Mouse (Mus musculus) spleen, adult 12 weeks (tissue): Measurements from ENCODE around the gene Ndufb2.

ENCODE experiments used
- DNase-seq: peaks from one replicate; pipeline ENCODE4 v3.0.0; 2022; ENCODE audit warnings: low spot score

The Ndufb2 gene

DNA sequence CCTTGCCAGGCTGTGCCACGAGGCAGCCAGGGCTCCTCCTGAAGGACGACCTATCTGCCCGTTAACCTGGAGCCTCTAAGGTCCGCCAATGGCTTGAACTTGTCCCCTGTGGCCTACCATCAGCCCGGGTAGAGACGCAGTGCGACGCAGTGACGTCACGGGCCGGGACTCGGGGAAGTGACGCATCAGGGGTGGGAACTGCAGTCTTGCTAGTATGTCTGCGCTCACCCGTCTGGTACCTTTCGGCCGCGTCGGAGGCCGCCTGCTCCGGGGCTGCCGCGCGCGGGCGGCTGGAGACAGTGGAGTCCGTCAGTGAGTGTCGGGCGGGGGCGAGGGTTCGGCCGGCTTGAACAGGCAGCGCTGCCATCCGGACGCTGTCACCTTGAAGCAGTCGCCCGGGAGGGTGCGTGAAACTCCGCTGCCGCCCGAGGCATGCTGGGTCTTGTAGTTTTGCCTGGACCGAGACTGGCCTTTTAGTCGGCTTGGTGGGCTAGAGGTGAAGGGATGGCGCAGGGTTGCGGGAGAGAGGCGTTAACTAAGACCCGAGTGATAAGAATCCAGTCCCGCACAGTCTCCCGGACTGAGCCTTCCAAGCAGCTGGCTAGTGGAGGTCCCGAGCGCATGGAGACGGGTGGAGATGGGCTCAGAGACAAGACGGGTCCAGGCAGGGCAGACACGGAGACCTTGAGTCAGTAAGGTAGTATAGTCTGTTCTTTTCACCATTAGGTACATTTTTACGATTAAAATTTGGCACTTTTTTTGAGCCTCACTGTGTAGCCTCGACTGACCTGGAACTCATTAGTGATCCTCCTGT lies at the start of gene Ndufb2:
Gene Ndufb2 (plus strand): TSS at position 174 of the 814 bp plus-strand sequence.
- DNase-seq, result peak; percentile 93

DNA sequence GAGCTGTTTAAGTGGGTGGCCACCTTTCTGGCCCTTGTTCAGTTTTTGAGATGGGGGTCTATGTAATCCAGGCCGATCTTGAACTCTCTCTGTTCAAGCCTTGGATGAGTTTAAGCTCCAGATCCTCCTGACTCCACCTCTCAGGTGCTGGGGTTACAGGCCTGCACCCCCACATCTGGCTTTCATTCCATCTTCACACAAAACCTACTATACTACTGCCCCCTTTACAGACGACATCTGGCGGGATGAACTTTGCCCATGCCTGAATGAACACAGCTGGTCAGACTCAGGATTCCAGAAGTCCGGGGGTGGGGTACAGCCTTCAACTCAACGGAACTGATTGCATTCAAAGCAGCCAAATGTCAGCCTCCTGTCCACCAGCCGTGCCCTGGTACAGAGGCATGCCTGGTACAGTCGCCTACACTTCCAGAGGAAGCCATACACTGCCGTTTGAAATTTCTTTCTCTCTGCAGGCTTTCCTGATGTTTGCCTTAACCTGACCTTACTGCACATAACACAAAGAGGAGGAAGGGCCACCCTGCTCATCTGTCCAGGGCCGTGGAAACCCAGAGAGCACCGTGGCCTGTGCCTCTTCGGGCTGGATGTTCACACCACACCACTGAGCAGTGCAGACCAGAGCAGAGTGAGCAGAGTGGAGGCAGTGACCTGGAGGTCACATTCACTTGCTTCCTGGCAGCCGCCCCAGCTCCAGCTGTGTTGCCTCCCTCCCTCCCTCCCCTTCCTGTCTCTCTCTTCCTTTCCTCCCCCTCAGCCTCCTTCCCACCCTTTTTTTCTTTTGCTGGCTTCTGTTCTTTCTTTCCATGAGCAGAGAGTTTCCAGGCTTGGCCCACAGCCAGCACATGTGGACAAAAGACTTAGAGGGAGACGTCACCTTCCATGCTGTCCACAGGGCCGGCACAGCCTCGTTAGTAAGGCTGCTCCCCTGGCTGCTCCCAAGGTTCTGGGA lies 49.5 kb upstream of the Ndufb2 start:
- DNase-seq, result no peak

DNA sequence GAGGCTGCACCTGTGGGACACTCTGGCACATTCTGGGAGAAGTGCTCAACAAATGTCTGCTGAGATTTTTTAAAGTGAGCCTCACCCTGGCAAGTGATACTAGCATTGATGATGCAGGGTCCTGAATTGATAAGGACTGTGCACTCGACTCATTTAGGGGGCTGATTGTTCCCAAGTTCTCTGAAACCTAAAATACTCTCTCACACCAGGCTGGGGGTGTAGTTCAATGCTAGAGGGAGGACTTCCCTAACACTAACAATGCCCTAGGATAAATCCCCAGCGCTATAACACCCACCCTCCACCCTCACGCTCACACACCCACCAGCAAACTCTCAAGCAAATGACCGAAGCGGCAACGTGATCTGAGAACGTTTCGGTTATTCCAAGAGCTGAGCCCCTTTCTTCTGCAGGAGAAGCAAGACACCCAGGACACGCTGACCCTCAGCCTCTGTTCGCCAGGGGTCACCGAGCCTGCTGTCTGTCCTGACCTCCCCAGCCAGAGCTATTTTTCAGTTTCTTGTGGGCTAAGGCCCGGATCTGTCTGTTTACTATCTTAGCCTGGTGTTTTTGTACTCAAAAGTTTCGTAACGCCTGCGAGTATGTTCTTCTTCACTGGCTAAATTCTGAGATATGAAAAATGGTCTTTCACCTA lies 48.5 kb upstream of the Ndufb2 start:
- no peak for DNase-seq

DNA sequence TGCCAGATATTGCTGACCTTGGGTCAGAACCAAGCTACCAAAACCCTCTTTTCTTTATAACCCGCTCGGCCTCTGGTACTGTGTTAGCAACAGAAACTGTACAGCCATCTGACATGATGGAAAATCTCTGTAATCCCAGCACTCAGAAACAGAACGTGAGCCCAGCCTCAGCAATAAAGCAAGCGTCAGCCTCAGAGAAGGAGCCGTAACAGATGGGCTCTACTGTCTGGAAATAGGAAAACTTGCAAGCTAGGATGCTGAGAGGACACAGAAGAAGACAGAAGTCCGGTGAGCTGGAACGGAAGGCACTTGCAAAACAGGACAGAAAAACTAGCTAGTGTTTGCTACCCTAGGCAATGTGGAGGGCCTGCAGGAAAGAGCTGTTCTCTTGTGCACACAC lies 46.9 kb upstream of the Ndufb2 start:
- no peak for DNase-seq

DNA sequence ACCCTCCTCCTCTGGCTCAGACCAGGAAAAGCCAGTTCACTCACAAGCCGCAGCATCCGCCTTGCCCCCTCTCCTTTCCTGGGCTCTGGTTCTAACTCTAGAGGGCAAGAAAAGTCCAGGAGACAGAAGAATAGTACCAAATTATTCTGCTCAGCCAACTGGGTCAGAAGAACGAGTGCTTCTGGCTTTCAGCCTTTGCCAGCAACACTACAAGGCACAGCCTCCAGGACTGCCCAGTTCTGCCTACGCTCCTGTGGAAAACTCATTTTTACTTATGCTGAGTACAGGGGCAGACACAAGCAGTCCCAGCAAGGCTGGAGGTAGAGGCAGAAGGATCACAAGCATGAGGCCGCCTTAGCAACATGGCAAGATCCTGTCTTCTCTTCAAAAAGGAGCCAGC lies 44.3 kb upstream of the Ndufb2 start:
- no peak for DNase-seq

DNA sequence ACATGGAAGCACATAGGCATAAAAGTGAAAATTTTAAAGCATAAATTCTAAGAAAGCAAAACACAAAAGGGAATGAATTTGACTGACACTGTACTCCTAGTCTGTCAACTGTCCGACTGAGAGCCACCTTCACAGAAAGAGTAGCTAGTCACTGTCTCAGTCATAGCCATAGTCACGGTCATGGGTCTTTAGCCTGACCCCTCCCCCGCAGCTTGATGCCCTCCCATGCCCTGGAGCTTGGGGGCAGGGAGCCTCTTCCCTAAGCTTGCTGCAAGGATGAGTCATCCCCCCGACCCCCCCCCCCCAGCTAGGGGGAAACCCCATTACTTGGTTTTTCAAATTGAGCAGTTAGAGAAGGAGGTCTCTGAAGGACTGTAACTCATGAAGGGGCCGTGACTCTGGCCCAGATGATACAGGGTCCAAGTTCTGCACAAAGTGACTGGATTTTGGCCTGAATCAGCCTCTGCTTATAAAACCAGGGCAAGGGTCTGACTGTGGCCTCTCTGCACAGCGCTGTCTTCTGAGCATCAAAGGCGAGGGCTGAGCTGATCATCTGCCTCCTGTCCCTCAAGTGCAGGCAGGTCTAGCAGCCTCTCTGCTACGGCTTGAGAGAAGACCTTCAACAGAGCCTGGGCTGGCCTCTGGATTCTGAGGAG lies 40.3 kb upstream of the Ndufb2 start:
- no peak for DNase-seq

DNA sequence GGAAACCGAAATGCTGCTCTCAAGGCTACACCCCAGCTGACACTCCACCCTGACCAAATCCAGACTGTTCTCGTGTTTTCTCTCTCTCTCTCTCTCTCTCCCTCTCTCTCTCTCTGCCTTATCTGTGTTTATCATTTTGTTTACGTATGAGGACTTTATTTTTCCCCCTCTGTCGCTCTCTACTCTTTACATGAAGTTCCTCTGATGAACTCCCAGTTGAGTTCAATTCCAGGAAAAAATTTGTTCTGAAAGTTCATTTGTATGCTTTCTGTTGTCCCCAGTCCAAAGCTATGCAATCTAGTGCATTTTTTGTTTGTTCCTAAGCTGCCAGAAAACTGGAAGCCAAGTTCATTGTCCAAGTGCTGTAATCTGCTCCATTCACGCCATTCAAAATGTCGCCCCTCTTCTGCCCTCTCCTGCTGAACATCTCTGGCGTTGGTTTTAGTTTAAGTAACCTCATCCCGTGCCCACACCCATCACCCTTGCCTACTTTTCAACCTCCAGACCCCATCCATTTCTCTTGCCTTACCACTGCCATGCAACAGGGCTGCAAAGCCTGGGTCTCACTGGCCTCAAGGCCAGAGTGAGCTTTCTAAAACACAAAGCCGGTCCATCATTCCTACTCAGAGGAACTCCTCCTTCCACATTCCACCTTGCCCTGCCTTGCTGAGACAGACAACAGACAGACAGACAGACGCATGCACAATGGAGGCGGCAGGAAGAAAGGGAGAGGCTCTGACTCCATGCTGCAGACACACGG lies 37.3 kb upstream of the Ndufb2 start:
- no peak for DNase-seq

DNA sequence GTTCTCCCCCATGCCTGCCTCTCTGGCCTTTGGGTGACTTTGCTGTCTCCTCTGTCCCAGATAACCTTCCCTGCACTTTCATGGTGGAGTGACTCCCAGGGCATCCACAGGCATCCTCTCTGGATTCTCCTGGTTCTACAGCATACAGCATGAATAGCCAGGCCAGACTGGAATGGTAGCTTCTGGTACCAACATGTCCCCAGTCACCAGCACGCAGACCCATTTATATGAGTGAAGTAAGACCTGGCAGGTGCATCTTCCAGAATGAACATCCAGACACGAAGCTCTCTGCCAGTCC lies 36.8 kb upstream of the Ndufb2 start:
- DNase-seq, result no peak

DNA sequence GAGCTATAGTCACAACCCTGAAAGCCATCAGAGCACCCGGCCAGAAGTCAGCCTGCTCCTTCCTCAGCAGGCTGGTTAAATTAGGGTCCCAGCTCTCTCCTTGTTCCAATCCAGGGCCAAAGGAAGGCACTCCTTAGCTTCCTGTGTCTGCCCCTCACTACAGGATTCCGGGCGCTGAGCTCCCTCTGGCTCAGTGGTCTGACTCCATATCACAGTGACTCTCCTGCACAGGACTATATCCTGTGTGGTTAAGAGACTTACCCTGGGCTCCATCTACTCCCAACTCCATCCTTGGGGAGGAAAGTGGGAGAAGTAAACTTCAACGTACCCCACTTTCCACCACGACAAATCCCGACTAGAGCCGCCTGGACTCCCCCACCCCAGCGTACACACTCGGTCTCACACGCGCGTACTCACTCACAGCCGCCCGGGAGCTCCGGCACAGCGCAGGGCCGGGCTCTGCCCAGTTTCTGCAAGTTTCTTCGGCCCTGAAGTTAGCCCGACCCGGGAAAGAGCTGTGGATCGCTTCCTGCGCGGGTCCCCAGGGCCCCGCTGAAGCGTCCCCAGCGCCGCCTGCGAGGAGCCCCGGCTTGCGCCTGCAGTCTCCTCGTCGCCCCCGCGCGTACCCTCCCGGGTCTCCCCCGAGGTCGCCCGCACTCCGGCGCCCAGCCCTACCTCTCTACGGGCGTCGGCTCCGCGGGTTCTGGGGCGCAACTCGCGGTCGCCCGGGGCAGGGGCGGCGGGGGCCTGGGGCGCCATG lies 35.3 kb upstream of the Ndufb2 start:
- no peak for DNase-seq

DNA sequence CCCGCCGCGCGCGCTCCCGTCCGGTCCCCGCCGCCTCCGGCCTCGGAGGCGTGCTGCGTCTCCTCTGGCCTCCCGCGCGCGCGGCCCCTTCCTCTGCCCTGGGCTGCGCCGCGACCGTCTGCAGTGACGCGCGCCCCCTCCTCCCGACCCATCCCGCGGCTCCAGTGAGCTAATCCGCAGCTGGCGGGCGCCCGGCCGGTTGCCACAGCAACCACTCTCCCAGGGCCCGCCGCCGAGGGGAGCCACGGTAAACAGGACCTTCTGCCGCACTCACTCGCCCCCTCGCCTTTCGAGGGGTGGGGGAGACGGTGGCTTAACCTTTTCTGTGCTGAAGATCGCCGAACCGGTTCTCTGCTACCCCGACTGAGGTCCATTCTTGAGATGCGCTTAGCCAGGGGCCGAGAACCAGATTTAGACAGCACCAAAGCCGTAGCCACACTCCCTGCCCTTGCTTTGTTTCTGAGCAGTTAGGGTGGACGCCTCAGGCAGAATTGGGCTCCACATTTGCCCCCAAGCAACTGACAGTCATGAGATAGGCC lies 34.6 kb upstream of the Ndufb2 start, which contains the start of gene Dennd2a:
Gene Dennd2a (minus strand): TSS at position 145 of the 539 bp plus-strand sequence.
- DNase-seq, result no peak

DNA sequence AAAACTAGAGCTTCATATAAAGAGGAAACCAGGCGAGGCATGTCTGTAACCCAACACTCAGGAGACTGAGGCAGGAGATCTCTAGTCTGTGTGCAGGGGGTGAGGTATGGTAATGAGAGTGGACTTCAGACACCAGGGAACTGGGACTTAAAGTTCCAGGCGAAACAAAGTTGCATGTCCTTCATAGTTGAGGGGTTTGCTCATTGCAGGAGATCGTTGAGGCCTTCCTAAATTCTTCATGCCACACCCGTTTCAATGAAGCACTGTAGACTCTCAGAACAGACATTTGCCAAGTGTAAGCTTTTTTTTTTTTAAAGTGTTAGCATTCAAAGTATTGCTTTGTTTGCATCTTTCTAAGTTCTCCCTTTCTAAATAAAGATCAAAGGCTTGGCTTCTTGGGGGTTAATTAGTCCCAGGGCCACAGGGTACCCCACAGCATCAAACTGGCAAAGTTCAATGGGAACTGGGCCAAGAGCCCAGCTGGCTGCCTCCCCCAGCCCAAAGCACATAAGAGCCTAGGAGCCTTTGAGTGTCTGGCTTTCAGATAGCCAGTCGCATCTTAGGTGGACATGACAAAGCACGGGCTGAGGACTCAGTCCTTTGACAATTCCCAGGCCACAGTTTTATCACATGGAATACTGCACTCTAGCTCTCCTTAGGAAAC lies 33.0 kb upstream of the Ndufb2 start:
- DNase-seq, result no peak

DNA sequence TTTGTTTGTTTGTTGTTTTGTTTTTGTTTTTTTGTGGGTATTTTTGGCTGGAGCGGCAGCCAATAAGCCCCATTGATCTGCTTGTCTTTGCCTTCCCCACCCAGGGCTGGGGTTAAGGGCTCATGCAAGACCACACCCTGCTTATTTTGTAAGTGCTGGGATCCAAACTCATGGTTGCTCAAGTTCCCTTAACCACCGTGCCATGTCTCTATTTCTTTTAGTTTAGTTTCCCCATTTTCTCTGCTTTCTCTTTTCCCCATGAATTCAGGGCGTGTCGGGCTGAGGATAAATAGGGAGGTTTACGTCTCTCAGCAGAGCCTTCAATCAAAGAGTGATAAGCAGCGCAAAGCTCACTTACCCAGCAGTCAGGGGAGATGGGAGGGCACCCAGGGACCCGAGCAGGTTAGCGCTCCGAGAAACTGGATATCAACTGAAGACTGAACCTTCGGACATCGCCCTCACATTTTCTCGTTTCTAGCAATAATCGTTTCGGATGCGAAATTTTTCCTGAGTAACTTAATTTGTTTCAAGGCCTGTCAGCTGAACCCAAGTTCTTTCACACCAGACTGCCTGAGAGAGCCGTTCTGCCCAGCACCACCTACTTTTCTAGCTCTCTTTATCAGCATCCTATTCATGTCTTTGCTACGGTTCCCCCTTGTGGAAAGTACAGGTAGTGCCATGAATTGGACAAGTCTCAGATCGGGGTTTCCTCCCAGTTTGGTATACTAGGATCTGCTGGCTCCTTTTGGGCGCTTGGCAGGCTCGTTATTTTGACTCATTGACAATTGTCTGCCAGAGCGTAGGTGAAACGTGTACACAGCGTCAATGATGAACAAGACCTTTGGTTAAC lies 30.0 kb upstream of the Ndufb2 start:
- DNase-seq, result peak; percentile 51

DNA sequence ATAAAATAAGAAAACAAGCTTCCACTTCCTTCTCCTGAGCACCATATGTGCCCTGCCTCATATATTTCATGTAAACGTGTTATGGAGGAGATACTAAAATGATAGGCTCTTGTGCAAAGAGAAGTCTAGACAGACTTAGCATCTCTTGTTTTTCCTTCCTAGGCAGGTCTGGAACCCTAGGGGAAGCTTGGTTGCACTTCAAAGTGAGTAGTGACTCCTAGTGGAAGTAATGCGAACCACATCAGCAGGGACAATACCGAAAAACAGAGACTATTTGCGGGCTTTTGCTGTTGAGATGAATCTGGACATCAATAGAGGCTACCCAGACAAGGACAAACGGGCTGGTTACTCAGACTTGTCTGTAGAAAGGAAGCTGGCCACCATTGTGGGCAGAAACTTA lies 24.8 kb upstream of the Ndufb2 start:
- no peak for DNase-seq

DNA sequence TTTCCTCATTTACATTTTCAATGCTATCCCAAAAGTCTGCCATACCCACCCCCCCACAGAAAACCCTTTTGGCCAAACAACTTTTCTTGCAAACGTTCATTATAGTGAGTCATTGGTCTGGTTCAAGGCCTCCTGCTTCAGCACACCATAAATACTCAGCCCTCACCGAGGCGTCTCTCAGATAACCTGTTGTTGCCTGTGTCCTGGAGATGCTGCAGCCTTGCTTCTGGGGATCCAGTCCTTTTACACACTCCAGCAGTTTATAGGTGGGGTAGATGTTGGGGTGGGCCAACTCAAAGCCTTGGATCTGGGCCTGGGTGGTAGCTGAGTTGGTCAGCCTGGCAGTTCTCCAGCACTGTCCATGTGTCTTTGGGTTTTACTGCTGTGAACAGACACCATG lies 21.9 kb upstream of the Ndufb2 start:
- no peak for DNase-seq

DNA sequence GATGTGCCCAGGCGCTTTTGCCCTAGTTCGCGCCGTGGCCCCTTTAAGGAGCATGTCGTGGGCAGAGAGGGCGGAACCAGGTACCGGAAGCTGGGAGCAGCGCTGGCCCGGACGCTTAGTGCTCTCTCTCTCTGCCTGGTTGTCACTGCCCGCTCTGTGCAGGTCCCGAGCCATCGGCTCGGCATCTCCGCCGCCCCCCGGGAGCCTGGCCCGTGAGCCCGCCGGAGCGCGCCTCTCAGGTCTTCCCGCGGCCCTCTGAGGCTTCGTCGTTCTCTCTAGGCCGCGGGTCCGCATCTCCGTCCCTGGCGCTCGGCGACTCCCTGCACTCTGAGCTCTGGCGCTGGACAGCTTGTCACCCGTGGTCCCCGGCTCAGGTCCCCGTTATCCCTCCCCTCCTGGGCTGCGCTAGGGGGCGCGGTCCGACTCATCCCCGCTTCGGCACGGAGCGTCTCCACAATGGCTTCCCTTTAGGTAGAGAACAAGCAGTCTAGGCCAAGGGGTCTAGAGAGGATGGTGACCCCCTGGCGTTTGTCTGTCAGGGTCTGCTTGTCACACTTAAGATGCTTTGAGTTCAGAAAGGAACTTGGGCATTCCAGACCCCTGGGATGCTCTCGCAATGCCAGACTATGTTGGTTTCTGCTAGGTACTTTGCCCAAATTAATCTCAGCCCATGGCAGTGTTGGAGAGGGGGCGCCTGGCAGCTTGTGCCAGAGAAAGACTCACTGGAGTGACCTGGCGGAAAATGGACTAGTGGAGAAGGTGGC lies 18.4 kb upstream of the Ndufb2 start, which contains the start of gene Adck2:
Gene Adck2 (plus strand): TSS at position 83 of the 764 bp plus-strand sequence.
- peak; percentile 68 for DNase-seq

DNA sequence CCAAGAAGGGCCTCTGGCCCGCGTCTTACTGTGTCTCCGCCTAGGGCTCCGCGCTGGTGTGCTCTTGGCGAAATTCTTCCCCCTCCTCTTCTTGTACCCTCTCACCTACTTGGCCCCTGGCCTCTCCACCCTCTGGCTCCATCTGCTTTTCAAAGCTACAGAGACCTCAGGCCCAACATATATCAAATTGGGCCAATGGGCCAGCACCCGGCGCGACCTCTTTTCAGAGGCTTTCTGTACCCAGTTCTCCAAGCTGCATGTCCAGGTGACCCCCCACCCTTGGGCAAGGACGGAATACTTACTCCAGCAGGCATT lies 17.9 kb upstream of the Ndufb2 start:
- DNase-seq, result no peak

DNA sequence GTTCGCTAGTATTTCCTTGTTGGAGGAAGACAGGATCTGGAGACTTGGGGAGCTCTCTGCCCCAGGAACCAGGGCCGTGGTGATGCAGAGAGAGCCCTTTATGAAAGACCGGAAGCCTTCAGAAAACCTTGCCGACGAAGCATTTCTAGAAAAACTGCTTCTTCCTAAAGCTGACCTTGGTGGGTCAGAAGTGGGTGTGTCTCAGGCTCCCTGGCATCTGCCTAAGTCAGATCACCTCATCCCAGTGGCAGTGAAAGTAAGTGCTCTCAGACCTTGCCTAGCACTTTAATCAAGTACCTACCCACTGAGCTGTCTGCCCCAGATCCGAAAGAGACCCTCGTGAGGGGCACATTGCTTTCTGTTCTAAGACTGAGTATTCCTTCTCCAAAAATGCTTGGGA lies 17.4 kb upstream of the Ndufb2 start:
- no peak for DNase-seq

DNA sequence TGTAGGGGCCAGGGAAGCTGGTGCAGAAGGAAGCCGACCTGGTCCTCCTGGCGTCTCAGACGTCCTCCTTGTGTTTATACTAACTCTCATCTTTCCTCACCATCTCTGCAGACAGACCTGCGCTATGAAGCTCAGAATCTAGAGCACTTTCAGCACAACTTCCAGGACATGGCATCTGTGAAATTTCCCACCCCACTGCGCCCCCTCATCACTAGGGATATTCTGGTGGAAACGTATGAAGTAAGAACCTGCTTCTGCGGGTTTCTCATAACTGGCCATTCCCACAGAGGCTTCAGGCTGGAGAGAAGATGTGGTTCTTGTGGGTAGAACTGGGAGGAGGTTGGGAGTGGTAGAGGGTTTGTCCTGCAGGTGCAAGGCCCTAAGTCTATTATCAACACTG lies 12.8 kb upstream of the Ndufb2 start:
- no peak for DNase-seq
